Mouse (Mus musculus) cerebellum, adult 2 months (tissue): ENCODE data around the gene Srsf11.

Experiments used
- CTCF ChIP-seq: fragments of 200-500 bp; IDR thresholded peaks from 2 replicates; pipeline ENCODE4 v1.5.1; 2011; ENCODE audit warnings: low read depth, mild to moderate bottlenecking, control low read depth, low read length, moderate library complexity, borderline replicate concordance; ENCODE audit not compliant: insufficient read depth
- POLR2A ChIP-seq: fragments of 200-500 bp; IDR thresholded peaks from 2 replicates; pipeline ENCODE4 v1.6.1; 2011; ENCODE audit warnings: low read length, control low read depth, borderline replicate concordance; ENCODE audit not compliant: insufficient read depth

DNA sequence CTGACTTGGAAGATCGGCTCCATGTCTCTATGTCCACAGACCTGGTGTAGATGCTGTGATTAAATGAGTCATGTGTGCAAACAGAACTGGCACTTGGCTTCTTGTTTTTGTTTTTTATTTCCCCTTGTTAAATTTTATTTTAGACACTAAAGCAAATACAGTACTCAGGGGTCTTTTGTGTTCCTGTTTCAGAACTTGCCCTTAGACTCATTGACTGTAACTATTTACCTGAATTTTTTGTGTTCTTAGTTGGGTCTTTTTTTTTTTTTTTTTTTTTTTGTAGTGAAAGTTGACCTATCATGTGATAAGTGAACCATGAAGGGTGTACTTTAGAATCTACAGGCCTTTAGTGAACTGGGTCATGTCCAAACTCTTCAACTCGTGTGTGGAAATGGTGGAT, 4.3 kb upstream of the Srsf11 start:
- TF ChIP-seq CTCF (no peak), POLR2A (no peak)
